Mouse (Mus musculus) MEL (cell line): Measurements from ENCODE around the gene Adamts7. TPM values are rescaled to one million over a fixed set of nuclear protein-coding genes. Genes with fewer than 3 reads are reported as not detected.

Experiments
- DNase-seq: peaks from one replicate; pipeline ENCODE4 v3.0.0; 2011; ENCODE audit warnings: low read depth, low spot score
- H3K27ac ChIP-seq: 2 replicates; pipeline ENCODE4 v1.5.1; 2012; ENCODE audit warnings: low read depth, mild to moderate bottlenecking, control low read depth, low read length, moderate library complexity; ENCODE audit not compliant: control insufficient read depth
- H3K27me3 ChIP-seq, 2 experiments: fragments of 150-350 bp in 1 of 2; sonication (generic) in 1 of 2; 2 replicates each; pipeline ENCODE4 v1.6.1; 2012; ENCODE audit warnings: low read length in 2 of 2, mild to moderate bottlenecking in 2 of 2, improper control_type of control experiment in 1 of 2, moderate library complexity in 1 of 2; ENCODE audit not compliant: insufficient read depth in 2 of 2, control insufficient read depth in 1 of 2
- H3K36me3 ChIP-seq, 2 experiments: 2 replicates each; pipeline ENCODE4 v1.6.1; 2012 to 2014; ENCODE audit warnings: low read length in 2 of 2, improper control_type of control experiment in 1 of 2, inconsistent platforms in 1 of 2, mild to moderate bottlenecking in 1 of 2; ENCODE audit not compliant: insufficient read depth in 2 of 2, control insufficient read depth in 1 of 2
- H3K4me1 ChIP-seq, 2 experiments: fragments of 150-350 bp in 1 of 2; sonication (generic) in 1 of 2; 2 replicates each; pipeline ENCODE4 v1.6.1; 2012; ENCODE audit warnings: low read length in 2 of 2, improper control_type of control experiment in 1 of 2, mild to moderate bottlenecking in 1 of 2; ENCODE audit not compliant: insufficient read depth in 2 of 2, control insufficient read depth in 1 of 2
- H3K4me3 ChIP-seq, 2 experiments: fragments of 150-350 bp in 1 of 2; sonication (generic) in 1 of 2; 2 replicates each; pipeline ENCODE4 v1.5.1; 2012; ENCODE audit warnings: low read depth in 2 of 2, low read length in 2 of 2, mild to moderate bottlenecking in 2 of 2, moderate library complexity in 2 of 2, control low read depth in 1 of 2, improper control_type of control experiment in 1 of 2; ENCODE audit not compliant: control insufficient read depth in 1 of 2, insufficient read depth in 1 of 2
- H3K79me2 ChIP-seq: 2 replicates; pipeline ENCODE4 v1.6.1; 2012; ENCODE audit warnings: mild to moderate bottlenecking, low read length, moderate library complexity; ENCODE audit not compliant: control insufficient read depth, poor library complexity, insufficient read depth
- H3K9ac ChIP-seq: 2 replicates; pipeline ENCODE4 v1.6.1; 2012; ENCODE audit warnings: low read depth, mild to moderate bottlenecking, control low read depth, low read length, moderate library complexity; ENCODE audit not compliant: control insufficient read depth, poor library complexity, severe bottlenecking
- H3K9me3 ChIP-seq: fragments of 150-350 bp; sonication (generic); replicated peaks from 2 replicates; pipeline ENCODE4 v1.6.1; 2012; ENCODE audit warnings: mild to moderate bottlenecking, low read length, improper control_type of control experiment, moderate library complexity; ENCODE audit not compliant: insufficient read depth
- BHLHE40 ChIP-seq: IDR thresholded peaks from 2 replicates; pipeline ENCODE4 v1.6.1; 2012; ENCODE audit warnings: low read depth, mild to moderate bottlenecking, inconsistent platforms, low read length, improper control_type of control experiment, borderline replicate concordance
- CHD2 ChIP-seq: IDR thresholded peaks from 2 replicates; pipeline ENCODE4 v1.6.1; 2011; ENCODE audit warnings: low read length, improper control_type of control experiment
- GABPA ChIP-seq: IDR thresholded peaks from 2 replicates; pipeline ENCODE4 v1.6.1; 2012; ENCODE audit warnings: low read depth, mild to moderate bottlenecking, inconsistent platforms, low read length, improper control_type of control experiment, moderate library complexity
- JUND ChIP-seq: IDR thresholded peaks from 2 replicates; pipeline ENCODE4 v1.6.1; 2011; ENCODE audit warnings: low read depth, mild to moderate bottlenecking, improper control_type of control experiment, low read length
- KAT2A ChIP-seq: conservative IDR thresholded peaks from 2 replicates; pipeline ENCODE4 v1.6.1; 2012; ENCODE audit warnings: low read depth, low read length, improper control_type of control experiment, inconsistent platforms
- MAX ChIP-seq: IDR thresholded peaks from 2 replicates; pipeline ENCODE4 v1.6.1; 2011; ENCODE audit warnings: low read length, improper control_type of control experiment
- MEF2A ChIP-seq: IDR thresholded peaks from 2 replicates; pipeline ENCODE4 v1.6.1; 2014; ENCODE audit warnings: low read depth, mild to moderate bottlenecking, inconsistent platforms, low read length, improper control_type of control experiment; ENCODE audit not compliant: poor library complexity, insufficient replicate concordance, severe bottlenecking; ENCODE audit errors: extremely low read depth
- MXI1 ChIP-seq: IDR thresholded peaks from 2 replicates; pipeline ENCODE4 v1.6.1; 2011; ENCODE audit warnings: mild to moderate bottlenecking, low read depth, low read length, improper control_type of control experiment
- MYB ChIP-seq: IDR thresholded peaks from 2 replicates; pipeline ENCODE4 v1.6.1; 2011; ENCODE audit warnings: mild to moderate bottlenecking, low read depth, low read length, improper control_type of control experiment
- NELFE ChIP-seq: IDR thresholded peaks from 2 replicates; pipeline ENCODE4 v1.6.1; 2011; ENCODE audit warnings: low read depth, low read length, improper control_type of control experiment
- NRF1 ChIP-seq: IDR thresholded peaks from 2 replicates; pipeline ENCODE4 v1.6.1; 2014; ENCODE audit warnings: low read depth, mild to moderate bottlenecking, inconsistent platforms, low read length, improper control_type of control experiment, moderate library complexity; ENCODE audit not compliant: poor library complexity, insufficient read depth, severe bottlenecking
- SIN3A ChIP-seq: IDR thresholded peaks from 2 replicates; pipeline ENCODE4 v1.6.1; 2012; ENCODE audit warnings: low read length, improper control_type of control experiment, inconsistent platforms
- TCF12 ChIP-seq: IDR thresholded peaks from 2 replicates; pipeline ENCODE4 v1.6.1; 2014; ENCODE audit warnings: low read depth, mild to moderate bottlenecking, inconsistent platforms, low read length, improper control_type of control experiment, moderate library complexity
- USF1 ChIP-seq: IDR thresholded peaks from 2 replicates; pipeline ENCODE4 v1.6.1; 2014; ENCODE audit warnings: low read depth, mild to moderate bottlenecking, inconsistent platforms, low read length, improper control_type of control experiment, moderate library complexity
- USF2 ChIP-seq, 2 experiments: IDR thresholded peaks; 2 replicates each; pipeline ENCODE4 v1.6.1; 2011 to 2012; ENCODE audit warnings: improper control_type of control experiment in 2 of 2, low read length in 2 of 2, borderline replicate concordance in 1 of 2, inconsistent platforms in 1 of 2, low read depth in 1 of 2, mild to moderate bottlenecking in 1 of 2; ENCODE audit not compliant: insufficient read depth in 1 of 2
- ZC3H11A ChIP-seq: IDR thresholded peaks from 2 replicates; pipeline ENCODE4 v1.6.1; 2012; ENCODE audit warnings: low read depth, mild to moderate bottlenecking, inconsistent platforms, low read length, improper control_type of control experiment
- ZKSCAN1 ChIP-seq: IDR thresholded peaks from 2 replicates; pipeline ENCODE4 v1.6.1; 2012; ENCODE audit warnings: low read depth, mild to moderate bottlenecking, inconsistent platforms, low read length, improper control_type of control experiment, moderate library complexity
- ZMIZ1 ChIP-seq: IDR thresholded peaks from 2 replicates; pipeline ENCODE4 v1.6.1; 2012; ENCODE audit warnings: low read depth, mild to moderate bottlenecking, inconsistent platforms, low read length, improper control_type of control experiment, moderate library complexity
- ZNF384 ChIP-seq: IDR thresholded peaks from 2 replicates; pipeline ENCODE4 v1.6.1; 2012; ENCODE audit warnings: low read depth, mild to moderate bottlenecking, inconsistent platforms, low read length, improper control_type of control experiment
- polyA plus RNA-seq, 2 experiments: library from polyadenylated mRNA; stranded (reverse) in 1 of 2; unstranded in 1 of 2; fragments of >175 nt in 1 of 2; fragments of >200 nt in 1 of 2; gene quantifications; 2 replicates each; pipeline versions ENCODE4 v1.2.1 to v1.2.4; 2012; ENCODE audit warnings: low replicate concordance in 2 of 2, low read depth in 1 of 2; ENCODE audit not compliant: insufficient read length in 2 of 2, insufficient read depth in 1 of 2, missing spikeins in 1 of 2
- total RNA-seq: library from RNA; depleted of rRNA; stranded (reverse); fragments of 300-350 nt; gene quantifications from 2 replicates; pipeline ENCODE4 v1.2.3, GENCODE M21; 2012

The Adamts7 gene
- total and polyA plus RNA-seq, 3 experiments: 0.03 TPM; not detected in 2

DNA sequence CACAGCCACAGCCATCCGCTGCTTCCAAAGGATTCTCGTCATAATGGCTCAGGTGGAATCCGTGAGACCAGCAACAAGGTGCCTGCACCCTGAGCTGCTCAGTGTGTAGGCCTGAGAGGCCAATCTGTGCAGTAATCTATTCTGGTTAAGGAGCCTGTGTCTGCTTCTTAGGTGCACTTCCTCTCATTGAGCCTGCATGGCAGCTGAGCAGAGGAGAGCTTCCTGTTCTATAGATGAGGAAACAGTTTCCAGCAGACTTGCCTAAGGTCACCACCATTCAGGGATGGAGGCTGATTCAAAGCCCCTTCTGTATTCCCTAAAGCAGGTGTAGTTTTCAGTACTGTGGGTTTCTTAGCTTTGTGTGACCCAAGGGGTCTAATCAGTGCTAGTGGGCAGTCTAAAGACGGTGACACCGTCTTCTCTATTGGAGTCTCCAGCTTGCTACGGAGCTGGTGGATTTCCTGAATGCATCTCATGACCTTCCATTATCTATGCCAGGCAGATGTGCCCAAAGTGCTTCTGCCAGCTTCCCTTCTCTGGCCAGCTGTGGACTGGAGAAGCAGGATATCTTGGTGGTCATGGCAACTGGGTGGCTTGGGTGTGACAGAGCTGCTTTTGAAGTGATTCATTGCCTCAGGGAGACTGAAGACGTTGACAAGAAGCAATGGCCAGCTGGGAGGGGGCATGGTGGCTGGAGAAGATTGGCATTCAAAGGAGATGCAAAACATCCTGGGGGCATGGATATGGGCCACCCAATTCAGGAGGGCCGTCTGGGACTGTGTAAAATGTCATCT, 9.9 kb downstream of the Adamts7 start:
- H3K9me3 ChIP-seq: no peaks in the 10 kb centered on the region
- H3K4me3 ChIP-seq: no peak overlapping the region
- no peak overlapping the region for H3K9ac ChIP-seq
- no peaks in the 10 kb centered on the region for H3K36me3 ChIP-seq
- no peak overlapping the region for H3K27ac ChIP-seq
- TF ChIP-seq MYB (no peak), MEF2A (no peak), ZC3H11A (no peak), ZMIZ1 (no peak), SIN3A (no peak), TCF12 (no peak), ZNF384 (no peak), USF1 (no peak), USF2 (IDR thresholded peaks at IDR 0.05; ENCODE audit: borderline replicate concordance in 1 of 2, insufficient read depth in 1 of 2, low read depth in 1 of 2, low read length in 2 of 2) (no peak), JUND (no peak)
- H3K27me3 ChIP-seq: no peaks in the 10 kb centered on the region
- no peaks in the 10 kb centered on the region for H3K4me1 ChIP-seq
- no peak for DNase-seq
- H3K79me2 ChIP-seq: no peaks in the 10 kb centered on the region

DNA sequence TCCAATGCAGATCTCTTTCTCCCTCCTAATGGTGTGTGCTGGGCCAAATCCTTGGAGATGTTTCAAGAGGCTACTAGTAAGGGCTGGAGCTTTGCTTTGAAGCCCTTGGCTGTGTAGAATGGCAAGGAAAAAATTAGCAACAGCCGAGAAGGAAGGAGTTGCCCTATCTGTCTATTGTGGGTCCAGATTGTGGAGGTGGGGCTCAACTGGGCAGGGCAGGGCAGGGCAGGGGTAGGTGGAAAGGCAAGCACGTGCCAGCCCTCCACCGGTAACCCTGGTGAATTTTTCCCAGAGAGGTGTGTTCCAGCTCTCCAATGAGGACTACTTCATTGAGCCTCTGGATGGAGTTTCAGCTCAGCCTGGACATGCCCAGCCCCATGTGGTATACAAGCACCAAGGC, 10.5 kb downstream of the Adamts7 start:
- no peaks in the 10 kb centered on the region for H3K27me3 ChIP-seq
- TF ChIP-seq ZKSCAN1 (no peak), NRF1 (no peak)
- TF ChIP-seq, all 39 proteins: peak for 0
- Histone ChIP-seq H3K4me1 (no peaks in the 10 kb centered on the region), H3K36me3 (no peaks in the 10 kb centered on the region), H3K27ac (no peak overlapping the region), H3K4me3 (no peak overlapping the region), H3K9me3 (no peaks in the 10 kb centered on the region), H3K79me2 (no peaks in the 10 kb centered on the region), H3K9ac (no peak overlapping the region)
- no peak for DNase-seq

DNA sequence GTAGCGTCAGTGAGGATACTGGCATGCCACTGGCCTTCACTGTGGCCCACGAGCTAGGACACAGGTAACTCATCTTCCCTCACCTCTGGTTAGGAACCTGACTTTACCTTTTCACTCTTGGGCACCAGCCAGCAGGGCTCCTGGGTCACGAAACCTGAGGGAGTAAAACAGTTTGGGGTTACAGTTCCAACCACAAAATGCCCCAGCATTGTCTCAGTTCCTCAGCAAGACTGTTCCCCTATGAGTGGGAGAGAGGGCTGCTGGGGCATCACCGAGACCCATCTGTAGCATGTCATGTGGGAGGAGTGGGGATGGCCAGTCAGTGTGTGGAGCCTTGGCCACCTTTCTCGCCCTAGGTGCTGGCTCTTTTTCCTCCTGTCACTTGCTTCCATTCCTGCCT, 16.5 kb downstream of the Adamts7 start:
- Histone ChIP-seq H3K9ac (no peak overlapping the region), H3K79me2 (no peaks in the 10 kb centered on the region), H3K36me3 (no peaks in the 10 kb centered on the region), H3K27me3 (no peaks in the 10 kb centered on the region; a peak in 1 of 4 replicates), H3K4me3 (no peak overlapping the region), H3K9me3 (no peaks in the 10 kb centered on the region), H3K27ac (no peak overlapping the region), H3K4me1 (no peaks in the 10 kb centered on the region)
- no peak for TF ChIP-seq MXI1
- TF ChIP-seq NELFE: no peak
- TF ChIP-seq BHLHE40: no peak
- no peak for TF ChIP-seq KAT2A
- no peak for TF ChIP-seq GABPA
- TF ChIP-seq CHD2: no peak
- TF ChIP-seq ZNF384: no peak
- TF ChIP-seq MAX: no peak
- no peak for DNase-seq
